Mouse (Mus musculus) MEL-GATA-1-ER (cell line): Measurements from ENCODE around the gene Tead3.
"Not testable (repeated sequence)": the region's sequence is repeated elsewhere in the genome, so short reads cannot be mapped to it uniquely, and the experiment has no call there.

Experiments
- DNase-seq: peaks from one replicate; pipeline ENCODE4 v3.0.0-alpha.2; 2012; ENCODE audit warnings: low read depth; ENCODE audit errors: extremely low read depth

Tead3 gene

DNA sequence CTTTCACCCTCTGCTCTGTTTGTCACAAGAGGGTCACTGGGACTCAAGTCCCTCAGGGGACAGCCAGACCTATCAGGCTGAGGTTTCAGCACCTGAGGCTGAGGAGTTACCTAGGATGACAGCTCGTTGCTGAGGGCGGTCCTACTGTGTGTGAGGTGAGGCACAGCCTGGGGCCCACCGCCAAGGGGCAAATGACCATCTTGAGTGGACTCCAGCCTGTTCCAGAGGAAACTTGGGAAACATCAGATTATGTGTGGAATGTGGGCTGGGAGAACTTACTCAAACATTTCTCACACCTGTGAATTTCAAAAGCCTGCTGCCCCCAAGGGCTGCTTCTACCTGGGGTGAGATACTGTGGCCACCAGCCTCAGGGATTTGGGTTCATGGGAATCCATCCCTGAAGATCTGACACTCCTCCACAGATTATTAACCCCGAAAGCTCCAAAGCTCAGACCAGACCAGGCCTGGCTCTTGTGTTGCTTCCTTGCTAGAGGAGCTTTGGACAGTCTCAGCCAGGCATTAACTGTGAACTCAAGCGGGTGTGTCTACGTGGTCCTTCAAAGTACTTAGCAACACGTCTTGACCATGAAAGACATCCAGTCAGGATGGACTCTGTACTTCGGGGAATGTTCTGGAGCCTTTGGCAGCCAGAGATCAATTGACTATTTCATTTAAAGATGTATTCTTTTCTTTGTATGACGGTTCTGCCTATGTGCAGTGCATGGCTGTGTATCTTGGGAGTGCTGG is 10.1 kb upstream of the Tead3 start:
- no peak for DNase-seq

DNA sequence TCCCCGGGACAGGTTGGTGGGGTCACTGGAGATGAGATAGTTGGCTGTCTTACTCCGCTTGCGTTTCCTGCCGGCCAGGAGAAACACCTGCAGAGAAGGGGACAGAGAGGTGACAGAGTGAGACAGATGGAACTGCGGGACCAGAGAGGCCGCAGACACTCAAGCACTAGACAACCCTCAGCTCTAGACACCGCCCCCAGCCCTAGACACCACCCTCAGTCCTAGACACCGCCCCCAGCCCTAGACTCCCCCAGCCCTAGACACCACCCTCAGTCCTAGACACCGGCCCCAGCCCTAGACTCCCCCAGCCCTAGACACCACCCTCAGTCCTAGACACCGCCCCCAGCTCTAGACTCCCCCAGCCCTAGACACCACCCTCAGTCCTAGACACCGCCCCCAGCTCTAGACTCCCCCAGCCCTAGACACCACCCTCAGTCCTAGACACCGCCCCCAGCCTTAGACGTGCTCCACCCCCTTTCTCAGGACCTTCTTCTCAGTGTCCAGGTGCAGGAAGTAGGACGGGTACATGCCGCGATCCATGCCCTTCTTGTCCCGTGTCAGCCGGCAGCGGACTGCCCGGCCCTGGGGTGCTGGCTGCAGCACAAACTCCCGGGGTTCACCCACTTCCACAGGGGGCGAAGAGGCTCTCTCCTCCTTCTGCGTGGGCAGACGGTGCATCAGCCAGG is 8.1 kb upstream of the Tead3 start:
- not testable (repeated sequence) for DNase-seq

DNA sequence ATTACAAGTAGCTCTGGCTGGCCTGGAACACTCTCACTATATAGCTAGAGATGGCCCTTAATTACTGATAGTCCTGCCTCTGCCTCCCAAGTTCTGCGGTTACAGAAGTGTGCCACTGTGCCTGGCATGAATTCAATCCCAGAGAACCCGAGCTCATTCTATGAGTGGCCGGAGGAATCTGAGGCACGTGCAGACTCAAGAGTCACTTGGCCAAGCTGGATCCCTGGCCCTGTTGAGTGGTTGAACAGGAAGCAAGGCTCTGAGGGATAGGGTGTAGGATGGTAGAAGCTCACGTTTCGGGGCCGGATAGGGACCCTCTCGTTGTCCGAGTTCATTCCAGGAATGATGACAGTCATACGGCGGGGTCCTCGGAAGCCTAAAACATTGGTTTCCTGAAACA is 5.3 kb upstream of the Tead3 start:
- DNase-seq: no peak

- DNase-seq: no peak
These were observed 1.4 kb upstream of the Tead3 start for GRCm38 (mm10) chr17:28352018-28352417.

DNA sequence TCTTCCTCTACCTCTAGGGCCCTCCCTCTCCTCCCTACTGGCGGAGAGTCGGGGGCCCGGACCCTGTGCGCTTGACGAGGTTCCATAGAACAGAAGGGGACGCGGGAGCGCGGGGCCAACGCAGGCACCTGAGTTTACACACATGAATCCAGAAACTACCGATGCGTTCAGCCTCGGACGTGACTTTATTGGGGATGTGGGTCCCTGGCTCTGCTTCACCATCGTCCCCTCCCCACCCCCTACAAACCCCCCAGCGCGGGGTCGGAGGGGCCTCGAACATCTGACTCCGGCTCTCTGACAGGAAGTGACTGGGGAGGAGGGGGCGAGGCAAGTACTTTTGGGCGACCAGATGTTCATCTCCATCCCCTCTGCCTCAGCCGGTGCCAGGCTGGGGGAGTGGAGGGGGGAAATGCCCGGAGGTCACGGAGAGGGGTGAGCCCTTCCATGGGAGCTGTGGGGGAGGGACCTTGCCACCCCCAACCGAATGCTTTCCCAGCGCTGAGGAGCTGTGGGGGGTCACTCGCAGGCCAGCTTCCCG is 805 bp upstream of the Tead3 start:
- DNase-seq: no peak

GRCm38 (mm10) chr17:28349901-28350465 is 634 bp downstream of the Tead3 start:
- no peak for DNase-seq

DNA sequence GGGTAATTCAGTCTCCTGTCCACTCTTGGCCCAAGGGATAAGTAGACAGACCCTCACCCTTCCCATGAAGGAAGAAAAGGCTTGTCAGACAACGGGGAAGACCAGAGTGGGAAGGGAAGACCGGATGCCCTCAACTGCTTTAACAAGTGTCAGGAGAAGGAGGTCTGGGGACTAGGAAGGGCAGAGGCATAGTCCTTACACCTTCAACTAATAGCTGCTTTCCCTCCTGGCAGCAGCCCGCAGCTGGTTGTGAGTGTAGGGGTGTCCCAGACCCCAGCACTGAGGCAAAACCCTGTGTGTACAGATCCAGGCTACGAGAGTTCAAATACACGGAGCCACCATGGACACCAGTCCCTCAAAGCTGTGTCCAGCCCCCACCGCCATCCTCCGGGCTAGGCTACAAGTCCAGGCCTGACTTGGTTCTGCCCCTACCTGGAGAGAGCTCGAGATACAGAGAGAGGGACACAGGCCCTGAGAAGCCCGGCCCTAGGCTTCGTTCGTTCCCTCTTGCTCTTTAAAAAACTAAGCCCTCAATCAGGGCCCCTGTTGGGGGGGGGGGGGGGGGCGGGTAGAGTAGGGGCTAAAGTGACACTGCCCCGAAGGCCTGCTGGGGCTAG is 1.2 kb downstream of the Tead3 start:
- no peak for DNase-seq

- no peak for DNase-seq
These were observed 2.4 kb downstream of the Tead3 start for GRCm38 (mm10) chr17:28348211-28348610.

DNA sequence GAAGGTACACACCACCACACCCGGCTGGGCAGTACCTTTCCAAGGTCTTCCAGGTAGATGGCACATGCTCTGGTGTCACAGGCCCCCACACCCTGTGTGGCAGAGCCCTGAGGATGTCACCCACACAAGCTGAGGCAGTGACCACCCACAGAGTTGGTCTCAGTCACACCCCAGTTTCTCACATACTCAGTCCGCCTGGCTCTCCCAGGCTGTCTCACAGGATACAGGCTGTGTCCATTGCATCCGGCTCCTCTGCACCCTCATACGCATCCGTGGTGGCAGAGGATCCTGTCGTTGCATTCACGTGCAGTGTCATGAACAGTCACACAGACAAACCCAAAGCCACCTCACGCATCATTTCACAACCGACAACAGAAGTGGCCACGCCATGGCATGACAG is 3.3 kb downstream of the Tead3 start:
- no peak for DNase-seq

- DNase-seq: no peak
These were observed 4.7 kb downstream of the Tead3 start for GRCm38 (mm10) chr17:28345882-28346281.

- no peak for DNase-seq
These were observed 5.3 kb downstream of the Tead3 start for GRCm38 (mm10) chr17:28345271-28345721.

- no peak for DNase-seq
These were observed 5.9 kb downstream of the Tead3 start for GRCm38 (mm10) chr17:28344670-28345069.

GRCm38 (mm10) chr17:28344050-28344607 is 6.5 kb downstream of the Tead3 start:
- DNase-seq: no peak

DNA sequence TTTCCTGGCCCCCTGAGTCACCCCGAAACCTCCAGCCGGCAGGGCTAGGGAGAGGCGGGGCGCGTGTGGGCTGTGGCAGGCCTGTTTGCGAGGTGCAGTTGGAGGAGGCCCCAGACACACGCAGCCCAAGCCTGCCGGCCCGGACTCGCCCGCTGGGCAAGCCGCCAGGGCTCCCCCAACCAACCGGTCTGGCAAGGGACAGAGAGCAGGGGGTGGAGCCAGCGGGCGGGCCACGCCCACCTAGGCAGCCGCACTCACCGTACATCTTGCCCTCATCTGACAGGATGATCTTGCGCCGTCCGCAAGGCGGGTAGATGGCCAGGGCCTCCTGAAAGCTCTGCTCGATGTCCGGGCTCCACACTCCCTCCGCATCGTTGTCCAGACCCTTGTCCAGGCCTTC is 9.5 kb downstream of the Tead3 start:
- DNase-seq: no peak

- no peak for DNase-seq
These were observed 10.0 kb downstream of the Tead3 start for GRCm38 (mm10) chr17:28340578-28340977.

DNA sequence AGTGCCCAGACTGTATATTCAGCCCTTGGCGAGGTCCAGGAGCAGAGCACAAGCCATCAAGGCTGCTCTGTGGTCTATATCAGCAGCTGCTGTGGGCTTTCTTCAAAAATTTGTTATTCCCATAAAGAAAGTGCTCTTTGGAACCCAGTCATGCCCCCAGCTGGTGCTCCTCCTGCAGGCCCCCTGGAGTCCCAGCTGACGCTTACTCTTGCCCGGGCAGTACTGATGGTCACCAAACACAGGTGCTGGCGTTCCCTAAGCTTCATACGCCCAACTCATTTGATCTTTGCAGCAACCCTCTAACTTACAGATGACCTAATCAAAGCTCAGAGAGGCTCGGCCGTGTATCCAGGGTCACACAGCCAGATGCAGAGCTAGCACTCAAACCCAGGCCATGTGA is 13.1 kb downstream of the Tead3 start:
- DNase-seq: no peak

DNA sequence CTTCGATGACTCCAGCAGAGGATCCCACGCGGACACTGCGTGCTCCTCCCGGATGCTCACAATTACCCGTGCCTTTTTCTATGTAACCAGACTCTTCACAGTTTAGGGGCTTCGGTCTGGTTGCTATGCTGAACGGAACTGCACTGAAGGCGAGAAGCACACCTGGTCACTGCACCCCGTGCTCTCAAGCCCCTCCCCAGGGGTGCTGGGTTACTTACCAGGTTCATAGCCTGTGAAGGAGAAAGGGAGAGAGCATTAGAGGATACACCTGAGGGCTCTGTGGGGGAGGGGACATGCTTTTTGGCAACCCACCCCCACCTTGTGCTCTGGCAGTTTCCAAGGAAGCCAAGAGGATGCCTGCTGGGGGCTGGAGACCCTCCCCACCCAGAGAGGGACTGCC is 15.3 kb downstream of the Tead3 start:
- DNase-seq: no peak

DNA sequence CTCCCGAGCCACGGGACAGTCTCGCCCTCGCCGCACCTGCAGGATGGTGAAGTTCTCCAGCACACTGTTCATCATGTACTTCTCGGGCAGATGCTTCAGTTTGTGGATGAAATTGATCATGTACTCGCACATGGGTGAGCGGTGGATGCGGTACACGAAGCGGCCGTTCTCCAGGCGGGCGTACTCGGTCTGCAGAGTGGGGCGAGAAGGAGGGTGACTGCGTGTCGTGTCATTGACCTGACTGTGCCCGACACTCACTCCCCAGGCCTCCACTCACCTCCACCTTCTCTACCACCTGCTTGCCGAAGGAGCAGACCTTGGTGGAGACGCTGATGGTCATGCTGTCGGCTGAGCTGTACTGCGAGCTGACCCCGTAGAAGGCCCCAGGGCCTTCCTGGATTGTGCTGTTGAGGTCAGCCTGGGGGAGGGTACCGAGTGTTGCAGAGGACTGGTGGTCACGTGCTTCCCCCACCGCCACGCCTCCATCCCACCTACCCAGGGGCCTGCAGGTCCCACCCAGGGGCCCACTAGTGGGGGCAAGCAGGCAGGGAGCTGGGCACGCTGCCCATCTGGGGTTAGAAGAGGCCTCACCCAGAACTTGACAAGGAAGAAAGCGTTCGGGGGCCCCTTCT is 17.6 kb downstream of the Tead3 start:
- no peak for DNase-seq

DNA sequence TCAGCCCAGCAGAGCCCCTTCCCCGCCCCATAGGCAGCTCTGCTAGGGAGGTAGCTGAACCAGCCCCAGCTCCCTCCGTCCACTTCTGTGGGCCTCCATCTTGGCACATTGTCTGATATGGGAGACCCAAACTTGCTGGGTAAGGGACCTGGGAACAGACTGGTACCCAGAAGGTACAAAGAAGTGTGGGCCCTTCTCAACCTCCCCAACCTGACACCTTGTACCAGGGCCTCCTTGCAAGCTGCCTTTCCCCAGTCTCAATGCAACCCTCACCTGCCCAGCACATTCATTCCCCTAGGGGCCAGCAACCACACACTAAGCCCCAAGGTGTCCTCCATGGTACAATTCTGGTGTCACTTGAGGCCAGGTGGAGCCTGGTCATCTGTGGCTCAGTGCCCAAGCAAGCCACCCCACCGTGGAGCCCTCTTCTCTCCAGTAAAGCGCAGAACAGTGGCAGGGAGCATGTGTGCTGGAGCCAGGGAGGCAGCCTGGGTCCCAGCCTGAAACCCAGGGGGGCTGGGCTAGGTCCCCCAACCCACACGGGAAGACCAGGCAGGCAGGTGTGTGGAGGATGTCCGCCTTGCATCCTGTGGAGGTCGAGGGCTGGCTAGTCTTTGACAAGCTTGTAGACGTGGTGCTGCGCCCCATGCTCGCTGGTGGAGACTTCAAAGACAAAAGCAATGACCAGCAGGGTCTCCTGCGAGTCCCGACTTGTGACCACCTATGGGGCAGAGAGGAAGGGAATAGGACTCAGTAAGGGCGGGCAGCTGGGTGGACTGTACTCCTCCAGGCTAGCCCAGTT is 18.3 kb downstream of the Tead3 start:
- DNase-seq: no peak
